Mouse (Mus musculus): ENCODE data around the gene Gm3336. TPM values are rescaled to one million over a fixed set of nuclear protein-coding genes. Genes with fewer than 3 reads are reported as not detected.

Gene Gm3336
- polyA plus RNA-seq, 1 experiment from 2014 or later, result not detected

GRCm38 (mm10) chr8:70681410-70681809, 36.9 kb upstream of the Gm3336 start:
- ATAC-seq (ENCODE audit: low FRiP score, low read depth), result no peak
- no peaks in the 10 kb centered on the region for H3K27me3 ChIP-seq
- peaks cover 12% of the 10 kb centered on the region; the same call in 1 of the 2 replicates for H3K4me1 ChIP-seq (replicated peaks)
- H3K36me3 ChIP-seq, result peaks cover 9% of the 10 kb centered on the region; the same call in 1 of the 2 replicates
- no peak overlapping the region for H3K4me3 ChIP-seq
- H3K9ac ChIP-seq, result no peak overlapping the region
- no peak overlapping the region for H3K27ac ChIP-seq (replicated peaks)
- no peak overlapping the region for H3K4me2 ChIP-seq
- no peaks in the 10 kb centered on the region for H3K9me3 ChIP-seq
- 85% methylated on average over 3 of the region's 3 CpGs for WGBS

DNA sequence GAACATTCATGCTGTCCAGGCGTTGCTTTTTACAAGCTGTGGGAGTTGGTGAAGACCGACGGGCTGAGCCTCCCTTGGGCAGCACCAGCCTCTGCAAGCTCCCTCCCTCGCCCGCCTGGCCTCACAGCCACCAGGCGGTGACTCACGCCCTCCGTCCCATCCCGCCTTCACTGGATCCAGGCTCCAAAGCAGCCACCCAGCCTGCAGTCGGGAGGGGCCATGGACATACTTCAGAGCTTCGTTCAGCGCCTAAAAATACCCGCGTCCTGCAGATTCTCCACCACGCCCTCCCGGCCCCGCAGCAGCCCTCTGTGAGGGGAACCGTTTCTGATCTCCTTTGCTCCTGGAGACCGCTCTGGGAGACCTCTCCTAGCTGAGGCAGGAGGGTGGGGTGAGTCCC, 36.1 kb upstream of the Gm3336 start:
- Histone ChIP-seq H3K9ac (no peak overlapping the region), H3K36me3 (peaks cover 9% of the 10 kb centered on the region; the same call in 1 of the 2 replicates), H3K4me1 (replicated peaks) (peaks cover 12% of the 10 kb centered on the region; the same call in 1 of the 2 replicates), H3K4me2 (peak overlapping the region; percentile 11; the same call in 1 of the 2 replicates), H3K4me3 (no peak overlapping the region), H3K27me3 (no peaks in the 10 kb centered on the region), H3K27ac (replicated peaks) (no peak overlapping the region), H3K9me3 (no peaks in the 10 kb centered on the region)
- no peak for ATAC-seq (ENCODE audit: low FRiP score, low read depth)
- 13% methylated on average over 19 of the region's 19 CpGs for WGBS

- no peaks in the 10 kb centered on the region for H3K27me3 ChIP-seq
- no peak overlapping the region for H3K9ac ChIP-seq
- H3K4me2 ChIP-seq, result no peak overlapping the region
- no peak for ATAC-seq (ENCODE audit: low FRiP score, low read depth)
- H3K9me3 ChIP-seq, result no peaks in the 10 kb centered on the region
- no peak overlapping the region for H3K4me3 ChIP-seq
- H3K4me1 ChIP-seq (replicated peaks), result peaks cover 12% of the 10 kb centered on the region; the same call in 1 of the 2 replicates
- H3K36me3 ChIP-seq, result peaks cover 9% of the 10 kb centered on the region; the same call in 1 of the 2 replicates
- WGBS, result 68% methylated on average over 3 of the region's 3 CpGs
- H3K27ac ChIP-seq (replicated peaks), result no peak overlapping the region
Measured at GRCm38 (mm10) chr8:70682692-70683091, 35.7 kb upstream of the Gm3336 start.

GRCm38 (mm10) chr8:70684291-70684690, 34.1 kb upstream of the Gm3336 start:
- Histone ChIP-seq H3K9ac (no peak overlapping the region), H3K27ac (replicated peaks) (no peak overlapping the region)
- ATAC-seq (ENCODE audit: low FRiP score, low read depth), result peak; percentile 67; the same call in 1 of the 2 replicates

GRCm38 (mm10) chr8:70687576-70687975, 30.8 kb upstream of the Gm3336 start:
- no peaks in the 10 kb centered on the region for H3K9me3 ChIP-seq
- no peak overlapping the region for H3K27ac ChIP-seq (replicated peaks)
- H3K9ac ChIP-seq, result no peak overlapping the region
- 74% methylated on average over 8 of the region's 8 CpGs for WGBS
- no peak overlapping the region for H3K4me3 ChIP-seq
- H3K4me2 ChIP-seq, result no peak overlapping the region
- no peaks in the 10 kb centered on the region for H3K27me3 ChIP-seq
- no peaks in the 10 kb centered on the region for H3K36me3 ChIP-seq
- ATAC-seq (ENCODE audit: low FRiP score, low read depth), result no peak
- H3K4me1 ChIP-seq (replicated peaks), result peaks cover 17% of the 10 kb centered on the region

More at GRCm38 (mm10) chr8:70684291-70684690, 34.1 kb upstream of the Gm3336 start:
- 29% methylated on average over 7 of the region's 7 CpGs for WGBS
- H3K4me3 ChIP-seq, result no peak overlapping the region
- no peaks in the 10 kb centered on the region for H3K9me3 ChIP-seq
- no peaks in the 10 kb centered on the region; the same call in 1 of the 2 replicates for H3K36me3 ChIP-seq
- peaks cover 12% of the 10 kb centered on the region; the same call in 1 of the 2 replicates for H3K4me1 ChIP-seq (replicated peaks)
- no peaks in the 10 kb centered on the region for H3K27me3 ChIP-seq
- no peak overlapping the region for H3K4me2 ChIP-seq

DNA sequence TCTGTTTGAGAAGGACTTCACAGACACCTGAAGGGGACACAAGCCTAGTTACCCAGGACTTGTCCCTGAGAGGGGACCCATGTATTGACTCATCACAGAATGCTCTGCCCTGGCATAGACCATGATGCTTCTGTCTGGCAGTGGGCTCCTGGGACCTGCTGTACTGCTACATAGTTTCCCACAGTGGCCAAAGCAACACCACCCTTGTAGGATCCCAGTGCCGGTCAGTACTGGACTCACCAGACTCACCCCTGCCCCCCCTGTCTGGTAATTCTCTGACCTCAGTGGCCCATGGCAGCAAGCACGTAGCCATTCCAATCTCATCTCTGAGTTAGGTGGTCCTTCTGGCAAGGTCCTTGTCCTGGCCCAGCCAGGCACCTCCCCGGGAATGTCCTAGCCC, 30.2 kb upstream of the Gm3336 start:
- Histone ChIP-seq H3K4me1 (replicated peaks) (peaks cover 17% of the 10 kb centered on the region), H3K4me2 (no peak overlapping the region), H3K9ac (no peak overlapping the region), H3K4me3 (no peak overlapping the region), H3K36me3 (no peaks in the 10 kb centered on the region), H3K27me3 (no peaks in the 10 kb centered on the region), H3K27ac (replicated peaks) (no peak overlapping the region), H3K9me3 (no peaks in the 10 kb centered on the region)
- ATAC-seq (ENCODE audit: low FRiP score, low read depth), result no peak
- 95% methylated on average over 3 of the region's 3 CpGs for WGBS

DNA sequence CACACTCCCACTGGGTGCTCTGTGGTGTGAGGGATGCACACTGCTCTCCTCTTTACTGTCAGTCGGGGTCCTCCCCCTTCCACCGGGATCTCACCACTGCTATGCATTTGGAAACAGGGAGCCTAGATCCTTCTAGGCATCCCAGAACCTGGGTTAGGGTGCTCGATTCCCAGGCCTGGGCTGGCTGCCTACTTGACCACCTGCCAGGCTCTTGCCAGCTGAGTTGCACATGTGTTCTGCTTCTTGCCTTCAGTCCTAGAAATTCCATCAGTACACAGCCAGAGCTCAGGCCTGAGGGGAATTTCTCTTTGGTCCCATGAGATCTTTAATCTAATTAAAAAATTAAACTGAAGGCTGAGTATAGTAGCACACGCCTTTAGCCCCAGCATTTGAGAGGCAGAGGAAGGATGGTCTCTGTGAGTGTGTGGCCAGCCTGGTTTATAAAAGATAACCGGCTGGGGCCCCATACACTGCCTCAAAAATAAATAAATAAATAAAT, 28.4 kb upstream of the Gm3336 start:
- ATAC-seq (ENCODE audit: low FRiP score, low read depth), result no peak

GRCm38 (mm10) chr8:70691230-70691629, 27.1 kb upstream of the Gm3336 start:
- Histone ChIP-seq H3K9ac (peak overlapping the region; percentile 39), H3K9me3 (no peaks in the 10 kb centered on the region), H3K27ac (replicated peaks) (no peak overlapping the region), H3K27me3 (no peaks in the 10 kb centered on the region), H3K4me2 (peak overlapping the region; percentile 63), H3K4me1 (replicated peaks) (peaks cover 18% of the 10 kb centered on the region), H3K36me3 (no peaks in the 10 kb centered on the region), H3K4me3 (peak overlapping the region; percentile 33)
- no peak for ATAC-seq (ENCODE audit: low FRiP score, low read depth)
- 54% methylated on average over 4 of the region's 4 CpGs for WGBS

More for the DNA sequence above, 28.4 kb upstream of the Gm3336 start:
- Histone ChIP-seq H3K4me1 (replicated peaks) (peaks cover 9% of the 10 kb centered on the region), H3K27ac (replicated peaks) (no peak overlapping the region), H3K36me3 (no peaks in the 10 kb centered on the region), H3K9me3 (no peaks in the 10 kb centered on the region), H3K4me3 (no peak overlapping the region), H3K4me2 (no peak overlapping the region), H3K27me3 (no peaks in the 10 kb centered on the region), H3K9ac (no peak overlapping the region)
- 70% methylated on average over 5 of the region's 5 CpGs for WGBS

DNA sequence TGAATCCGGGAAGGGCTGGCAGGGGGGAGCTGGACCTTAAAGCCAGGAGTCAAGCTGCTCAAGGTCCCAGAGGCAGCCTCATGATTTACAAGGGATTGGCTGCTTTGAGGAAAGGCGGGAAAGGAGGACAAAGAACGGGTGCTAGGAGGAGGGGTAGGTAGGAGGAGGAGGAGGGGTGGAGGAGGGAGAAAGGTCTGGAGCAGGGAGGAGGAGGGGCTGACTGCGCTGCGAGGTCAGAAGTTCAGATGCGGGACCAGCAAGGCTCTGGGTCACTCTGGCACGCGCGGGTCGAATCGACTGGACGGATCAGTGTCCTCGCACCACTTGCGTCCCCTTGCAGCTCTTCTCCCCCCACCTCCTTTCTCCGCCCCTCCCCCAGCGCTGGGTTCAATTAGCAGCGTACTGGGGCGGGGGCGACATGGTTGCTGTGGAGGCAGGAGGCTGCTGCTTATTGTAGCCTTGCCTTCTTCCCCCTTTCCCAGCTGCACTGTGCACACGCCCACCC, 26.6 kb upstream of the Gm3336 start:
- H3K4me3 ChIP-seq, result peak overlapping the region; percentile 33
- H3K27me3 ChIP-seq, result no peaks in the 10 kb centered on the region
- ATAC-seq (ENCODE audit: low FRiP score, low read depth), result peak; percentile 25; the same call in 1 of the 2 replicates
- H3K27ac ChIP-seq (replicated peaks), result no peak overlapping the region
- H3K36me3 ChIP-seq, result no peaks in the 10 kb centered on the region
- peaks cover 24% of the 10 kb centered on the region for H3K4me1 ChIP-seq (replicated peaks)
- peak overlapping the region; percentile 39 for H3K9ac ChIP-seq
- 2% methylated on average over 20 of the region's 20 CpGs for WGBS
- H3K4me2 ChIP-seq, result peak overlapping the region; percentile 63
- no peaks in the 10 kb centered on the region for H3K9me3 ChIP-seq

DNA sequence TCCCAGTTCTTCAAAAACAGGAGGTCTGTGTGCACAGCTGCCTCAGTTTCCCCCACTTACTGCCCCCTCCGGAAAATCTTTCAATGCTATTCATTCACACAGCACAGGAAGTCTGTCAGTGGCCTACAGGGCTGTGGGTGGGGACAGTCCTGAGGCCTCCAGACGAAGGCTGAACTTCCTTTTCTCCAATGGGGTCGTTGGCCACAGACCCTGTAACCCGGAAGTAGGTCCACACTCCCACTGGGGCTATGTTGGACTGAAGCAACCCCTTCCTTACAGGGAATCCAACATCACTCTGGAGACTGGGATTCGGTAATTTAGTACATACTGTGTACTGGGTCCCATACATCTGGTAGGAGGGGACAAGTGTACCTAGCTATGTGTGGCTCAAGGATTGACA, 24.7 kb upstream of the Gm3336 start:
- Histone ChIP-seq H3K27ac (replicated peaks) (no peak overlapping the region), H3K4me3 (no peak overlapping the region), H3K27me3 (no peaks in the 10 kb centered on the region), H3K9me3 (no peaks in the 10 kb centered on the region), H3K9ac (no peak overlapping the region), H3K4me2 (no peak overlapping the region), H3K4me1 (replicated peaks) (peaks cover 39% of the 10 kb centered on the region), H3K36me3 (no peaks in the 10 kb centered on the region)
- no peak for ATAC-seq (ENCODE audit: low FRiP score, low read depth)
- WGBS, result 78% methylated on average over 5 of the region's 5 CpGs

- Histone ChIP-seq H3K27me3 (no peaks in the 10 kb centered on the region), H3K27ac (replicated peaks) (no peak overlapping the region), H3K4me3 (no peak overlapping the region), H3K4me2 (no peak overlapping the region), H3K9ac (no peak overlapping the region), H3K9me3 (no peaks in the 10 kb centered on the region), H3K36me3 (no peaks in the 10 kb centered on the region), H3K4me1 (replicated peaks) (peaks cover 39% of the 10 kb centered on the region)
- ATAC-seq (ENCODE audit: low FRiP score, low read depth), result no peak
- 34% methylated on average over 32 of the region's 32 CpGs for WGBS
Measured at GRCm38 (mm10) chr8:70695318-70696018, 22.9 kb upstream of the Gm3336 start.

Data from hindbrain, embryonic 15.5 days (tissue).